Mouse (Mus musculus) neural tube, postnatal 0 days (tissue): ENCODE measurements around the gene Polg. TPM values are rescaled to one million over a fixed set of nuclear protein-coding genes. Genes with fewer than 3 reads are reported as not detected.

ENCODE experiments used
- microRNA-seq: library from miRNA; unstranded; fragments of <30 nt; microRNA quantifications from one replicate; pipeline ENCODE4, GENCODE M21; 2016
- polyA plus RNA-seq: library from polyadenylated mRNA; unstranded; fragments of >200 nt; fragmentation: Nextera tagmentation; extraction: Ambion mirVana; gene quantifications from 2 replicates; pipeline ENCODE4 v1.2.1, GENCODE M21; 2015

The Polg gene
- 22.0 and 26.4 TPM in 2 replicates for polyA plus RNA-seq

GRCm38 (mm10) chr7:79466053-79466901, at the start of gene Polg:
Polg (minus strand) TSS chr7:79466362.

Small RNAs within 50 kb of the gene (microRNA-seq; reads per million reads assigned to microRNA genes)
- 498 reads per million, percentile 67 among the genes with 10 or more reads in this experiment for gene Mir9-3

Other genes starting within 250 kb of the Polg start
- gene Abhd2, start 193.2 kb downstream of the Polg start, polyA plus RNA-seq = 14.9 and 15.5 TPM in 2 replicates
- gene Rlbp1, start 79.3 kb downstream of the Polg start, polyA plus RNA-seq = 15.7 and 18.6 TPM in 2 replicates
- 0.94 and 1.4 TPM in 2 replicates for gene Fanci, start 74.4 kb downstream of the Polg start, polyA plus RNA-seq
- 9.0 and 9.9 TPM in 2 replicates for gene Rhcg, start 151.3 kb upstream of the Polg start, polyA plus RNA-seq
- gene Ticrr, start 193.8 kb upstream of the Polg start, polyA plus RNA-seq = 0.83 and 1.2 TPM in 2 replicates
- gene Kif7, start 249.4 kb upstream of the Polg start, polyA plus RNA-seq = 2.0 and 2.4 TPM in 2 replicates